Comparison of ENCODE assay signal across 21 mouse cellular contexts in genomic region chr2:90070065-90070464, GRCm38 (mm10).
DNase-seq lines count a peak whose midpoint lies in the region; ATAC-seq lines count a peak whose summit lies in the region.
"Had no signal": no experiment of that assay in that cellular context is flagged by ENCODE, and none has a peak within 500 bp of the region (broad histone marks: within the 10 kb centered on the region; RNA-seq: fewer than 3 reads in every experiment).

No protein-coding gene starts in this region.

- ATAC-seq in frontal cortex, adult (ENCODE audit: low TSS enrichment): peak; percentile 88
- ATAC-seq: activated CD4-positive, CD25-positive, alpha-beta regulatory T cell, adult 4 months; CD4-positive, CD25-positive, alpha-beta regulatory T cell, adult 4 months; forebrain, embryonic 14.5 days; forebrain, embryonic 16.5 days; Patski had no signal

- no peak for DNase-seq in frontal cortex, postnatal 10 days (ENCODE audit: low spot score in 2 of 2)
- DNase-seq in left cerebral cortex, adult 11 months (ENCODE audit: low spot score): peak; percentile 0
- DNase-seq in left cerebral cortex, adult 9 months (ENCODE audit: low spot score in 2 of 2): no peak
- DNase-seq in brain, adult 2 months (ENCODE audit: low read depth, low spot score): peak; percentile 17
- DNase-seq: adrenal gland, adult 8-10 months; adrenal gland, postnatal 14 days; adrenal gland, postnatal 36 days; B cell, adult 2 months; cerebellum, adult 11 months; cerebellum, adult 18-20 months; cerebellum, adult 8-10 months; cerebellum, adult 9-11 months; cerebellum, postnatal 14 days; cerebellum, postnatal 36 days; embryo, embryonic 11 days had no signal

Comparison
In these comparisons a context has a peak if more than half of its experiments do, and no peak if none do; other contexts are left out.
1. DNase-seq: peak in left cerebral cortex, adult 11 months (single experiment) and brain, adult 2 months (single experiment); none in frontal cortex, postnatal 10 days (0 of 2) and left cerebral cortex, adult 9 months (0 of 2).